Mouse (Mus musculus) spleen, adult 2 months (tissue): ENCODE measurements around the gene 4933428M09Rik.

Experiments used
- CTCF ChIP-seq: fragments of 200-500 bp; IDR thresholded peaks from 2 replicates; pipeline ENCODE4 v1.5.1; 2011; ENCODE audit warnings: mild to moderate bottlenecking, inconsistent platforms; ENCODE audit not compliant: insufficient read depth, insufficient read length, insufficient replicate concordance; ENCODE audit errors: extremely low read depth
- POLR2A ChIP-seq: fragments of 200-500 bp; IDR thresholded peaks from 2 replicates; pipeline ENCODE4 v1.6.1; 2011; ENCODE audit warnings: low read depth, low read length, inconsistent platforms

- TF ChIP-seq POLR2A (no peak), CTCF (no peak)
These were observed 45.0 kb upstream of the 4933428M09Rik start for GRCm38 (mm10) chrX:139134031-139134430.
